Comparison of ENCODE assay signal across 8 mouse cellular contexts in the genomic region with DNA sequence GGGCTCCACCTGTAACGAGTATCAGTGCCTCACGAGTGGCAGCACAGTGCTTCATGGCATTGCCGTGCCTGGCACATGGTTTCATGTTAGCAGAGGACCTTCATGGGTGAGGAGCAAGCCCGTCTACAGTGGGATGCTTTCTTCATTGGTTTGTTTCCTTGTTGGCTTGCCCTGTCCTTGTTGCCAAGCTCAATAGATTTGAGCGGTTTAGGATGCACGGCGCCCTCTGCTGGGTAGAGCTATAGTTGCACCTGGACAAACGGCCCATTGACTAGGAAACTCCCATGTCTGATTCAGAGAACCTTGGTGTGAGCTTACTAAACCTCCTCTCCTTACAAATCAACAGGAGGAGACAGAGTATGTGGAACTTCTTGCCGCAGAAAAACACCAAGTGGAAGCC. TPM values are rescaled to one million over a fixed set of nuclear protein-coding genes. Genes with fewer than 3 reads are reported as not detected.
DNase-seq lines count a peak whose midpoint lies in the region; TF ChIP-seq lines count a peak whose summit lies in the region.
"Had no signal": no experiment of that assay in that cellular context is flagged by ENCODE, and none has a peak within 500 bp of the region (broad histone marks: within the 10 kb centered on the region; RNA-seq: fewer than 3 reads in every experiment).

No protein-coding gene starts in this region.

- no peak overlapping the region for H3K27ac ChIP-seq in heart, adult 2 months
- H3K27ac ChIP-seq: macrophage had no signal

- no peak for TF ChIP-seq EP300 in heart, adult 2 months (IDR thresholded peaks at IDR 0.05; ENCODE audit: insufficient read depth, low read depth, low read length)

- DNase-seq in CD8-positive naive resting alpha-beta T cell, adult 2 months (ENCODE audit: low read depth in 2 of 2, low spot score in 2 of 2): peak; percentile 68 to 72
- peak; percentile 55 for DNase-seq in Muller cell, postnatal 12 days (ENCODE audit: inconsistent ontology term)
- peak; percentile 84 to 88 for DNase-seq in cerebellum, postnatal 10 days
- DNase-seq in heart, adult 2 months: peak; percentile 74 to 80
- DNase-seq in layer of hippocampus, postnatal 25 days (ENCODE audit: extremely low spot score in 1 of 2, low spot score in 1 of 2): peak; percentile 56 to 80
- DNase-seq in mesoderm, embryonic 11.5 days (ENCODE audit: low read depth, low spot score): peak; percentile 81
- peak; percentile 59 to 63 for DNase-seq in spleen, postnatal 36 days (ENCODE audit: low spot score in 2 of 2)

- no peak for TF ChIP-seq POLR2A in heart, adult 2 months (IDR thresholded peaks at IDR 0.05; ENCODE audit: insufficient read depth, low read depth, low read length)

- peak; percentile 96 for TF ChIP-seq CTCF in heart, adult 2 months (IDR thresholded peaks at IDR 0.05)

- no peaks in the 10 kb centered on the region for H3K27me3 ChIP-seq in heart, adult 2 months (ENCODE audit: control insufficient read depth, insufficient read depth, low read length)

- 31% methylated on average over 9 of the region's 9 CpGs for WGBS in heart, adult 2 months

- no peaks in the 10 kb centered on the region for H3K79me2 ChIP-seq in heart, adult 2 months (replicated peaks; ENCODE audit: control insufficient read depth, insufficient read depth, low read length)

- H3K9ac ChIP-seq in heart, adult 2 months (ENCODE audit: low read depth, low read length): no peak overlapping the region

- H3K36me3 ChIP-seq in heart, adult 2 months (ENCODE audit: control insufficient read depth, insufficient read depth, low read length): no peaks in the 10 kb centered on the region

- peaks cover 1% of the 10 kb centered on the region; the same call in 1 of the 2 replicates for H3K4me1 ChIP-seq in heart, adult 2 months (ENCODE audit: control insufficient read depth, insufficient read depth, low read length)

- H3K4me3 ChIP-seq in heart, adult 2 months: no peak overlapping the region

- intact Hi-C loops in heart, adult 2 months (cut with DNase I): no loop called here

RNA-seq across cellular contexts. Expression of gene Tmco3, which starts 4.4 kb away (rescaled TPM):
- 10 to 100 TPM; 24.4 to 29.4 TPM for total RNA-seq in heart, adult 2 months (2021)
- 29.1 and 30.0 TPM in 2 replicates for polyA plus RNA-seq in heart, adult 2 months (2012; rRNA removed)
- total RNA-seq in layer of hippocampus, postnatal 25 days (2021): 10 to 100 TPM; 42.7 to 49.5 TPM

RNA-seq across cellular contexts. Expression of gene Dcun1d2, which starts 4.4 kb away (rescaled TPM):
- total RNA-seq in heart, adult 2 months (2021): 10 to 100 TPM; 63.1 to 64.6 TPM
- polyA plus RNA-seq in heart, adult 2 months (2012; rRNA removed): 52.1 and 74.2 TPM in 2 replicates
- 10 to 100 TPM; 33.6 to 35.6 TPM for total RNA-seq in layer of hippocampus, postnatal 25 days (2021)

RNA-seq across cellular contexts. Expression of gene Adprhl1, which starts 38.4 kb away (rescaled TPM):
- 100 to 1,000 TPM; 587 to 599 TPM for total RNA-seq in heart, adult 2 months (2021)
- polyA plus RNA-seq in heart, adult 2 months (2012; rRNA removed): 371 and 464 TPM in 2 replicates
- 1 to 10 TPM; 1.3 to 1.4 TPM for total RNA-seq in layer of hippocampus, postnatal 25 days (2021)

RNA-seq across cellular contexts. Expression of gene Tfdp1, which starts 46.2 kb away (rescaled TPM):
- total RNA-seq in heart, adult 2 months (2021): 10 to 100 TPM; 35.1 to 41.7 TPM
- polyA plus RNA-seq in heart, adult 2 months (2012; rRNA removed): 19.3 and 40.8 TPM in 2 replicates
- total RNA-seq in layer of hippocampus, postnatal 25 days (2021): 10 to 100 TPM; 67.2 to 68.9 TPM

Comparison
In these comparisons a context has a peak if more than half of its experiments do, and no peak if none do; other contexts are left out.
1. RNA of gene Adprhl1, which starts 38.4 kb away (total RNA-seq): 587 to 599 TPM in heart, adult 2 months; 1.3 to 1.4 TPM in layer of hippocampus, postnatal 25 days; every median in the first group is over 100 times any median in the second.
2. Peak in every context shown above with its lines, with median percentiles within 50 percentile points of each other: DNase-seq.